Mouse (Mus musculus) liver, embryonic 11.5 days (tissue): Measurements from ENCODE around the gene Msgn1. TPM values are rescaled to one million over a fixed set of nuclear protein-coding genes. Genes with fewer than 3 reads are reported as not detected.

Experiments used
- ATAC-seq: fragments of 200-750 bp; cut with Nextera tagmentation; replicated peaks from 2 replicates; pipeline ENCODE4 v1.8.0; 2017; ENCODE audit warnings: moderate number of reproducible peaks, mild to moderate bottlenecking, moderate TSS enrichment, moderate library complexity; ENCODE audit not compliant: low FRiP score
- DNase-seq: peaks from one replicate; pipeline ENCODE4 v3.0.0-alpha.2; 2017; ENCODE audit warnings: low spot score
- H3K27ac ChIP-seq: fragments of 300-500 bp; sonication (generic); 2 replicates; pipeline ENCODE4 v1.5.1; 2014; ENCODE audit warnings: mild to moderate bottlenecking, low read depth, low read length, control low read depth
- H3K27me3 ChIP-seq: fragments of 300-500 bp; sonication (generic); replicated peaks from 2 replicates; pipeline ENCODE4 v1.6.1; 2014; ENCODE audit warnings: low read length, mixed read lengths; ENCODE audit not compliant: control insufficient read depth, insufficient read depth
- H3K36me3 ChIP-seq: fragments of 300-500 bp; sonication (generic); 2 replicates; pipeline ENCODE4 v1.6.1; 2014; ENCODE audit warnings: mild to moderate bottlenecking, low read length, moderate library complexity, mixed read lengths; ENCODE audit not compliant: control insufficient read depth, insufficient read depth
- H3K4me1 ChIP-seq: fragments of 300-500 bp; sonication (generic); replicated peaks from 2 replicates; pipeline ENCODE4 v1.6.1; 2014; ENCODE audit warnings: low read length, mixed read lengths; ENCODE audit not compliant: control insufficient read depth, insufficient read depth
- H3K4me2 ChIP-seq: fragments of 300-500 bp; sonication (generic); 2 replicates; pipeline ENCODE4 v1.6.1; 2014; ENCODE audit warnings: mild to moderate bottlenecking, control low read depth, moderate library complexity
- H3K4me3 ChIP-seq: fragments of 300-500 bp; sonication (generic); 2 replicates; pipeline ENCODE4 v1.5.1; 2014; ENCODE audit warnings: low read depth, low read length, control low read depth
- H3K9ac ChIP-seq: fragments of 300-500 bp; sonication (generic); 2 replicates; pipeline ENCODE4 v1.6.1; 2014; ENCODE audit warnings: low read depth, low read length, control low read depth
- H3K9me3 ChIP-seq: fragments of 300-500 bp; sonication (generic); 2 replicates; pipeline ENCODE4 v1.6.1; 2016; ENCODE audit warnings: low read length, inconsistent platforms, mixed read lengths; ENCODE audit not compliant: control insufficient read depth
- WGBS: fragments of 180-500 bp; shearing (Covaris S2); extraction: QIAGEN DNeasy Blood & Tissue Kit; methylation state at CpG from one replicate; pipeline ENCODE4 v1.1.7; 2014; 5-methylcytosine and 5-hydroxymethylcytosine counted together
- polyA plus RNA-seq: library from polyadenylated mRNA; unstranded; fragments of >200 nt; fragmentation: Nextera tagmentation; extraction: Ambion mirVana; gene quantifications from 2 replicates; pipeline ENCODE4 v1.2.1, GENCODE M21; 2014

Gene Msgn1
- polyA plus RNA-seq, result not detected in 2 replicates

DNA sequence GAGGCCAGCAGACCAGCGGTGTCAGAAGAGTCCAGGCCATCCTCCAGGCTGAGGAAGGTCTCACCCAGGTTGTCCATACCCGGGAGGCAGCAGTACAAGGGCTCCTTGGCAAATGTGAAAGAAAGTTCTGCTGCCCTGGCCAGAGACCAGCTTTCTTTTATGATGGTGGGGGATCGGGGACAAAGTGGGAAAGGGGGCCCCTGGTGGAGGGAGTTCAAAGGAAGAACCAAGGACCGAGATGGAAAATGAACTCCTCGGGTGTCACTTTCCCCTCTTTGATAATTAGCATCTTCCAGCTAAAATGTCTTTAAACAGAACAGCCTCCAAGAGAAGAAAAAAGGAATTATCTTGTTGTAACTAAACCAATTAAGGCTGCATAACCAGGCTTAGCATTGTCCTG is at the start of gene Msgn1:
Msgn1 (minus strand) TSS at position 101 of the 400 bp plus-strand sequence.
- Histone ChIP-seq H3K4me3 (no peak within 1 kb of the TSS), H3K9me3 (no peaks in the 10 kb centered on the region), H3K27ac (no peak within 1 kb of the TSS), H3K27me3 (no peaks in the 10 kb centered on the region), H3K4me2 (no peak within 1 kb of the TSS), H3K4me1 (no peaks in the 10 kb centered on the region), H3K36me3 (no peaks in the 10 kb centered on the region), H3K9ac (no peak within 1 kb of the TSS)
- ATAC-seq (no peak), DNase-seq (no peak)
- 47% methylated on average over 5 of the region's 5 CpGs for WGBS

DNA sequence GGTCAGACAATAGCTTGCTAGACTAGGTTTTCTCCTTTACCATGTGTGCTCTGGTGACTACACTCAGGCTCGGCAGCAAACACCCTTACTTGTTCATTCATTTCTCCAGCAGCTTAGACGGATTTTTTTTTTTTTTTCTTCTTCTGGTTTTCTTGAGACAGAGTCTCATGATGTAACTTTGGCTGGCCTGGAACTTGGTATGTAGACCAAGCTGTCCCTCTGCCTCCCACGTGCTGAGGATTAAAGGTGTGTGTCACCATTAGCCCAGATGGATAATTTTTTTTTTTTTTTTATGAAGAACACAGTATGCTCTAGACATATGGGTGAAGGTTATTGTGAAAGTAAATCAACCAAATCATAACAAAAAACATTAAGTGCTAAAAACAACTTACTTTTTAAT is 41.5 kb upstream of the Msgn1 start:
- WGBS, result 87% methylated on average over 3 of the region's 3 CpGs
- no peak overlapping the region for H3K4me2 ChIP-seq
- no peak overlapping the region for H3K9ac ChIP-seq
- H3K9me3 ChIP-seq, result no peaks in the 10 kb centered on the region
- no peaks in the 10 kb centered on the region for H3K4me1 ChIP-seq
- H3K27me3 ChIP-seq, result no peaks in the 10 kb centered on the region
- no peak overlapping the region for H3K27ac ChIP-seq
- peaks cover 10% of the 10 kb centered on the region; the same call in 1 of the 2 replicates for H3K36me3 ChIP-seq
- ATAC-seq (no peak), DNase-seq (no peak)
- H3K4me3 ChIP-seq, result no peak overlapping the region

DNA sequence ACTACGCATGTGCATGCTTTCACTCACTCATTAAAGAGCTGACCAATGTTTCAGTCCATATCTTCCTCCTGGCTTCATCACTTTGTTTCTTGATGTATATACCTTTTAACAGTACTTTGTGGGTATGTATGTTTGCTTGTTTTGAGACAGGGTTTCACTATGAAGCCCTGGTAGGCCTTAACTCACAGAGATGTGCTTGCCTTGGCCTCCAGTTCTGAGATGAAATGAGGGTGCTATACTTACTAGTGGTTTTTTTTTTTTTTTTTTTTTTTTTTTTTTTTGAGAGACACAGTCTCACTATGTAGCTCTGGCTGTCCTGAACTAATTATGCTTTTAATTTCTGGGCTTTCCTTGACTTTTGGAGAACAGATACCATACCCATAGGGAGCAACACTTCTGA is 38.7 kb upstream of the Msgn1 start:
- no peak overlapping the region for H3K9ac ChIP-seq
- no peak overlapping the region for H3K27ac ChIP-seq

DNA sequence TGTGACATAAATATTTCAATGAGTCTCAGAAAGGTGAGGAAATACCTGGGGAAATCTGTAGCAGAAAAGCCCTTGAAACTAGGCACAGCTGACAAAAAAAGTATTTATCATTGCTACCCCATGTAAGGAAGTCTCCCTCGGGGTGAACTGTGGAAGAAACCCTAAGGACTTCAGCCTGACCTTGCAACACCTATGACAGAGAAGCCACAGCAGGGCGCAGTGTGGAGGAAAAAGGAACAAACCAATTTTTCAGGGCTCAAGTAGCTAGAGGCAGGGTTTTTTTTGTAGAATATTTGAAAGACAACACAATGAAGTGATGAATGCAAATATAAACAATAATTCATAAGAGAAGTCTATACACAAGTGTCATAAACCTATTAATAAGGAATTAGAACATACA is 27.2 kb upstream of the Msgn1 start:
- 70% methylated on average over 2 of the region's 2 CpGs for WGBS
- Histone ChIP-seq H3K9ac (no peak overlapping the region), H3K27ac (no peak overlapping the region), H3K9me3 (no peaks in the 10 kb centered on the region), H3K27me3 (no peaks in the 10 kb centered on the region), H3K4me1 (no peaks in the 10 kb centered on the region), H3K4me3 (no peak overlapping the region), H3K36me3 (no peaks in the 10 kb centered on the region), H3K4me2 (no peak overlapping the region)
- DNase-seq, result no peak
- ATAC-seq, result no peak

More for the DNA sequence above, 38.7 kb upstream of the Msgn1 start:
- DNase-seq, result no peak
- Histone ChIP-seq H3K4me3 (no peak overlapping the region), H3K9me3 (no peaks in the 10 kb centered on the region), H3K27me3 (no peaks in the 10 kb centered on the region), H3K36me3 (peaks cover 15% of the 10 kb centered on the region; the same call in 1 of the 2 replicates), H3K4me1 (no peaks in the 10 kb centered on the region), H3K4me2 (no peak overlapping the region)
- ATAC-seq, result no peak
- WGBS, result 98% methylated on average over 1 of the region's 1 CpGs

DNA sequence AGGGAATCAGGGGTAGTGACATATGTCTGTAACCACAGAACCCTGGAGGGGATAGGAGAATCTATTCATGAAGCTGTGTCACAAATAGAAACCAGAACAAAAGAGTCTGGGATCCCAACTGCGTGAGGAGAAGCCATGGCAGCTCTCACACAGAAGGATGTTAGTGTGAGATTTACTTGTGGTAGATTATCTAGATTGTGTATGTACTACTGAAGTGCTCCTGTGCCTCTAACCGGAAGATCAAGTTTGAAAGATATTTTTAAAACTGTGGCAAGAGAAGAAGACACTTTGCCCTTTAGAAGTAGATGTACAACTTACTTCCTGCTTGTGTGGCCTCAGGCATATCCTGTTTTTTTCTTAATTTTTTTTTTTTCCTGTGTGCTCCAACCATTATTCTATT is 21.5 kb upstream of the Msgn1 start:
- Histone ChIP-seq H3K4me1 (no peaks in the 10 kb centered on the region), H3K27me3 (no peaks in the 10 kb centered on the region), H3K27ac (no peak overlapping the region), H3K4me3 (no peak overlapping the region), H3K9me3 (no peaks in the 10 kb centered on the region), H3K9ac (no peak overlapping the region), H3K4me2 (no peak overlapping the region), H3K36me3 (no peaks in the 10 kb centered on the region)
- ATAC-seq (no peak), DNase-seq (no peak)
- 45% methylated on average over 2 of the region's 2 CpGs for WGBS

DNA sequence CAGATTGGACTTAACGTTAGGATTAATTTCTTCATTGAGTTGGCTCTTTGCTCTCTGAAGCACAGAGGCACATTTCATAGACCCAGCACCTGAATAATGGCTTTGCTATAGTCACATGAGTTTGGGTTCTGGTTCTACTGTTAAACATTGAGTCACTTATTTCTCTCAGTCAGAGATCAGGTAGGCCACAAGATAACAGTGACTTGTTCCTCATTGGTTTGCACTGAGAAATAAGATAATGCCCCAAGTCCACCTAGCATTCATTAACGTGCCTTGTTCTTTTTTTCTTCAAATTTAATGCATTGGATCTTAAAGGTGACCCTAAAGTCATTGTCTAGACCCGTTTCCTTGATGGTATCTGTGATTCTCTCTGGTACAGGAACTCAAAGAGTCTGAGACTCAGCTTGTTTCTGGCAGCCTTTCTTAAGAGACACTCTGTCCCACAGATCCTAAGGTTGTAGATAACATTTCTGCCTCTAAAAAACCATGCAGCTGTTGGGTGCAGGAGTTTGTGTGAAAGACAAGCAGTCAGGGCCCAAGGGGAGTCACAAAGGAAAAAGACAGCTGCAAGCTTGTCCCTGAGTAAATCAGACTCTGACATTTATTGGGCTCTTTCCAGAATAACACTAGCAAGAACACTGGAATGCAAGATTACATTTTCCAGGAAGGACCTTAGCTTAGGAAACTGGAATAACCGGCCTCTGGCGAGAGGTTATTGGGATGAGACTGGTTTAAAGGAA is 17.9 kb upstream of the Msgn1 start:
- Histone ChIP-seq H3K4me2 (no peak overlapping the region), H3K4me1 (no peaks in the 10 kb centered on the region), H3K9me3 (no peaks in the 10 kb centered on the region), H3K36me3 (no peaks in the 10 kb centered on the region), H3K4me3 (no peak overlapping the region), H3K9ac (no peak overlapping the region), H3K27ac (no peak overlapping the region), H3K27me3 (no peaks in the 10 kb centered on the region)
- ATAC-seq (no peak), DNase-seq (no peak)
- WGBS, result 71% methylated on average over 5 of the region's 5 CpGs

DNA sequence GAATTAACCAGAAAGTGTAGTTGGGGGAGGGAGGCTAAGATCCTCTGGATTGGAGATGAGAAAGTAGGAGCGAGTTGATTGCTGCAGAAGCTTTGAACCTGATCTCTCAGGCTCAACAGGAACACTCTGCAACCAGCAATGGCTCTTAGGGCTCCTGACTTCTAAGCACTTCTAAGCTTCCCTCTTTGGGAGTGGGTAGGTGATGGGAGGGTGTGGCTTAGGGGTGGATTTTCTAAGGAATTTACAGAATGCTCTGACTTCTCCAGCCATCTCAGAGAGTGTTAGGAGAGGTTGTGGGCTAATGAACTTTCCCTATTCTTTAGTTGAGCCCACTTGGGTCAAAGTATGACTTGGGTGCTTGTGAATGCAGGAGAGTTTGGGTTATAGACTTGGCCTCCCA is 17.4 kb upstream of the Msgn1 start:
- 24% methylated on average over 1 of the region's 1 CpGs for WGBS
- H3K4me3 ChIP-seq, result no peak overlapping the region
- no peaks in the 10 kb centered on the region for H3K36me3 ChIP-seq

DNA sequence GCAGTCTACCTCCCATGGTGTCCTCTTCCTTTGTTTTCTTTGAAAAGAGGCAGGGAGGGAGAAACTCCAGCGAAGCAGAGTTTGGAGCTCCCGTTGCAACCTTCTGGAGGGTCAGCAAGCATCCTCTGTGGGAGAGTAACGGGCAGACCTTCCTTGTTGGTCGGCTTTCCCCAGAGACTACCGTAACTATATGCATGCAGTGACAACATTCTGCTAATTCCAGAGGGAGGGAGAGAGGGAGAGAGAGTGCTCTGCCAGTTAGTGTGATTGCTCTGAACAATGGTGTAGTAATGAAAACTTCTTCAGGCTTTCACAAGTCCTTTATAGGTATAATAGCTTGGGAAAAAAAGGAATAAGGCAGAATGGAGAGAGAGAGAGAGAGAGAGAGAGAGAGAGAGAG is 15.9 kb upstream of the Msgn1 start:
- no peaks in the 10 kb centered on the region for H3K9me3 ChIP-seq
- ATAC-seq, result no peak
- no peaks in the 10 kb centered on the region for H3K27me3 ChIP-seq
- H3K27ac ChIP-seq, result no peak overlapping the region
- no peaks in the 10 kb centered on the region for H3K36me3 ChIP-seq
- no peak overlapping the region for H3K4me3 ChIP-seq
- WGBS, result 24% methylated on average over 5 of the region's 5 CpGs
- H3K4me2 ChIP-seq, result no peak overlapping the region
- H3K9ac ChIP-seq, result no peak overlapping the region
- H3K4me1 ChIP-seq, result no peaks in the 10 kb centered on the region
- no peak for DNase-seq

More for the DNA sequence above, 17.4 kb upstream of the Msgn1 start:
- no peak for DNase-seq
- H3K27ac ChIP-seq, result no peak overlapping the region
- no peak for ATAC-seq
- H3K4me2 ChIP-seq, result no peak overlapping the region
- H3K4me1 ChIP-seq, result no peaks in the 10 kb centered on the region
- no peaks in the 10 kb centered on the region for H3K27me3 ChIP-seq
- H3K9ac ChIP-seq, result no peak overlapping the region
- H3K9me3 ChIP-seq, result no peaks in the 10 kb centered on the region

DNA sequence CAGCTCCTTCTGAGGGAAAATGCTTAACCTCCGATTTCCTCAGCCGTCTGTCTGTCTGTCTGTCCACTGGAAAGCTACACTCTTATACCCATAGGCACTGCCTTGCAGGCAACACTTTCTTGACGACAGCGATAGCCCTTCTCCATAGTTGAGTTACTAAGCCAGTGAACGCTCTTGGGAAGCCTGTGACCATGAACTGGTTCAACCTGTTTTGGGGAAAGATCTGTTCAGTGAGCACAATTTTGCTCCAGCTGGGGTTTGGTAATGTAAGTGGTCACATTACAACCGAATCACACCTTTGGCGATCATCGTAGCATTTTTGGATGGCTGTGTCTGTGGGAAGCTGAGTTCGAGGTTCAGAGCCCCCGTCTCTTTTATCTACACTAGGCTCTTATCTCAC is 14.3 kb upstream of the Msgn1 start:
- Histone ChIP-seq H3K4me1 (no peaks in the 10 kb centered on the region), H3K9me3 (no peaks in the 10 kb centered on the region), H3K36me3 (no peaks in the 10 kb centered on the region), H3K9ac (no peak overlapping the region), H3K4me2 (no peak overlapping the region), H3K4me3 (no peak overlapping the region), H3K27me3 (no peaks in the 10 kb centered on the region), H3K27ac (no peak overlapping the region)
- 66% methylated on average over 10 of the region's 10 CpGs for WGBS
- ATAC-seq (no peak), DNase-seq (no peak)
